Mouse (Mus musculus): ENCODE results near the gene Slain1. TPM values are rescaled to one million over a fixed set of nuclear protein-coding genes. Genes with fewer than 3 reads are reported as not detected.

Slain1 gene
- polyA plus RNA-seq, 1 experiment from 2014 or later = 15.3 TPM

GRCm38 (mm10) chr14:103653800-103654199 lies 3.8 kb downstream of the Slain1 start:
- no peak for DNase-seq (ENCODE audit: low spot score)
- Histone ChIP-seq H3K9me3 (ENCODE audit: control insufficient read depth, low read length) (no peaks in the 10 kb centered on the region), H3K36me3 (ENCODE audit: control insufficient read depth, insufficient read depth, low read length) (no peaks in the 10 kb centered on the region), H3K4me2 (ENCODE audit: low read depth) (no peak overlapping the region), H3K27ac (ENCODE audit: low read depth, low read length) (no peak overlapping the region), H3K4me1 (ENCODE audit: control insufficient read depth, insufficient read depth, low read length) (peaks cover 2% of the 10 kb centered on the region; the same call in 1 of the 2 replicates), H3K4me3 (ENCODE audit: low read depth, low read length) (no peak overlapping the region), H3K27me3 (ENCODE audit: control insufficient read depth, insufficient read depth, low read length) (no peaks in the 10 kb centered on the region), H3K9ac (ENCODE audit: low read length) (no peak overlapping the region)
- 60% methylated on average over 5 of the region's 5 CpGs for WGBS
- no peak for ATAC-seq (ENCODE audit: insufficient read depth, low FRiP score, low TSS enrichment)

DNA sequence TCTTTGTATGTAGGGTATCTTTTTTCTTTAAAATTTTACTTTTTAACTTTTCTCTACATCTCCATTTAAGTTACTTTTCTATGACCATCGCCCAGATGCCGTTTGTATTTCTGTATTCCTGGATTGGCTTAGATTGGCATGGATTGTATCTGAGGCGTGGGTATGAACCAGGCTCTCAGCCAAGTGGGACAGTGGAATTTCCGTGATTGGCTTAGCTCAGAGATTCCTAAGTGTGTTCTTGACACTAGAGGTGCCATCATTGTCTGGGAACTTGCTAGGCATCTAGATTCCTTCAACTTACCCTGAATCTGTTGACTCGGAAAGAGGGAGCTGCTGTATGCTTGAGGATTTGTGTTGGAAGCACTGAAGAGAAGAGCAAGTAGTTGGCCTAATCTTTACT lies 5.4 kb downstream of the Slain1 start:
- Histone ChIP-seq H3K4me2 (ENCODE audit: low read depth) (no peak overlapping the region), H3K9ac (ENCODE audit: low read length) (no peak overlapping the region), H3K4me1 (ENCODE audit: control insufficient read depth, insufficient read depth, low read length) (peaks cover 2% of the 10 kb centered on the region; the same call in 1 of the 2 replicates), H3K27ac (ENCODE audit: low read depth, low read length) (no peak overlapping the region), H3K27me3 (ENCODE audit: control insufficient read depth, insufficient read depth, low read length) (no peaks in the 10 kb centered on the region), H3K4me3 (ENCODE audit: low read depth, low read length) (no peak overlapping the region), H3K9me3 (ENCODE audit: control insufficient read depth, low read length) (no peaks in the 10 kb centered on the region), H3K36me3 (ENCODE audit: control insufficient read depth, insufficient read depth, low read length) (no peaks in the 10 kb centered on the region)
- no peak for DNase-seq (ENCODE audit: low spot score)
- ATAC-seq (ENCODE audit: insufficient read depth, low FRiP score, low TSS enrichment) = no peak
- 80% methylated on average over 5 of the region's 5 CpGs for WGBS

- Histone ChIP-seq H3K9ac (ENCODE audit: low read length) (no peak overlapping the region), H3K27me3 (ENCODE audit: control insufficient read depth, insufficient read depth, low read length) (no peaks in the 10 kb centered on the region), H3K36me3 (ENCODE audit: control insufficient read depth, insufficient read depth, low read length) (no peaks in the 10 kb centered on the region), H3K9me3 (ENCODE audit: control insufficient read depth, low read length) (no peaks in the 10 kb centered on the region), H3K27ac (ENCODE audit: low read depth, low read length) (no peak overlapping the region), H3K4me2 (ENCODE audit: low read depth) (no peak overlapping the region), H3K4me1 (ENCODE audit: control insufficient read depth, insufficient read depth, low read length) (0 out of 2 replicates have a peak, but pooled peaks cover 2% of the 10 kb centered on the region), H3K4me3 (ENCODE audit: low read depth, low read length) (no peak overlapping the region)
- 89% methylated on average over 4 of the region's 4 CpGs for WGBS
- ATAC-seq (ENCODE audit: insufficient read depth, low FRiP score, low TSS enrichment) (no peak), DNase-seq (ENCODE audit: low spot score) (no peak)
These were observed 7.8 kb downstream of the Slain1 start for GRCm38 (mm10) chr14:103657876-103658275.

- WGBS = 76% methylated on average over 7 of the region's 7 CpGs
- Histone ChIP-seq H3K27ac (ENCODE audit: low read depth, low read length) (no peak overlapping the region), H3K4me2 (ENCODE audit: low read depth) (no peak overlapping the region), H3K4me3 (ENCODE audit: low read depth, low read length) (no peak overlapping the region), H3K4me1 (ENCODE audit: control insufficient read depth, insufficient read depth, low read length) (no peaks in the 10 kb centered on the region; the same call in 1 of the 2 replicates), H3K36me3 (ENCODE audit: control insufficient read depth, insufficient read depth, low read length) (no peaks in the 10 kb centered on the region), H3K27me3 (ENCODE audit: control insufficient read depth, insufficient read depth, low read length) (no peaks in the 10 kb centered on the region), H3K9ac (ENCODE audit: low read length) (no peak overlapping the region), H3K9me3 (ENCODE audit: control insufficient read depth, low read length) (no peaks in the 10 kb centered on the region)
- 0 out of 2 replicates have a peak, but pooled peaks have one; percentile 31 for ATAC-seq (ENCODE audit: insufficient read depth, low FRiP score, low TSS enrichment)
- no peak for DNase-seq (ENCODE audit: low spot score)
These were observed 13.0 kb downstream of the Slain1 start for GRCm38 (mm10) chr14:103663026-103663425.

- 76% methylated on average over 4 of the region's 4 CpGs for WGBS
- no peak for ATAC-seq (ENCODE audit: insufficient read depth, low FRiP score, low TSS enrichment)
These were observed 14.4 kb downstream of the Slain1 start for GRCm38 (mm10) chr14:103664391-103664790.

GRCm38 (mm10) chr14:103666347-103666954 lies 16.4 kb downstream of the Slain1 start:
- WGBS = 56% methylated on average over 8 of the region's 8 CpGs
- no peak overlapping the region for H3K4me3 ChIP-seq (ENCODE audit: low read depth, low read length)
- no peaks in the 10 kb centered on the region; the same call in 1 of the 2 replicates for H3K4me1 ChIP-seq (ENCODE audit: control insufficient read depth, insufficient read depth, low read length)
- ATAC-seq (ENCODE audit: insufficient read depth, low FRiP score, low TSS enrichment) (no peak), DNase-seq (ENCODE audit: low spot score) (no peak)
- H3K27me3 ChIP-seq (ENCODE audit: control insufficient read depth, insufficient read depth, low read length) = no peaks in the 10 kb centered on the region
- H3K9me3 ChIP-seq (ENCODE audit: control insufficient read depth, low read length) = no peaks in the 10 kb centered on the region
- no peaks in the 10 kb centered on the region for H3K36me3 ChIP-seq (ENCODE audit: control insufficient read depth, insufficient read depth, low read length)
- H3K9ac ChIP-seq (ENCODE audit: low read length) = no peak overlapping the region
- no peak overlapping the region for H3K4me2 ChIP-seq (ENCODE audit: low read depth)
- H3K27ac ChIP-seq (ENCODE audit: low read depth, low read length) = no peak overlapping the region

More at GRCm38 (mm10) chr14:103664391-103664790, 14.4 kb downstream of the Slain1 start:
- Histone ChIP-seq H3K4me1 (ENCODE audit: control insufficient read depth, insufficient read depth, low read length) (no peaks in the 10 kb centered on the region; the same call in 1 of the 2 replicates), H3K36me3 (ENCODE audit: control insufficient read depth, insufficient read depth, low read length) (no peaks in the 10 kb centered on the region), H3K27ac (ENCODE audit: low read depth, low read length) (no peak overlapping the region), H3K4me3 (ENCODE audit: low read depth, low read length) (no peak overlapping the region), H3K9me3 (ENCODE audit: control insufficient read depth, low read length) (no peaks in the 10 kb centered on the region), H3K4me2 (ENCODE audit: low read depth) (no peak overlapping the region), H3K9ac (ENCODE audit: low read length) (no peak overlapping the region), H3K27me3 (ENCODE audit: control insufficient read depth, insufficient read depth, low read length) (no peaks in the 10 kb centered on the region)
- DNase-seq (ENCODE audit: low spot score) = no peak

DNA sequence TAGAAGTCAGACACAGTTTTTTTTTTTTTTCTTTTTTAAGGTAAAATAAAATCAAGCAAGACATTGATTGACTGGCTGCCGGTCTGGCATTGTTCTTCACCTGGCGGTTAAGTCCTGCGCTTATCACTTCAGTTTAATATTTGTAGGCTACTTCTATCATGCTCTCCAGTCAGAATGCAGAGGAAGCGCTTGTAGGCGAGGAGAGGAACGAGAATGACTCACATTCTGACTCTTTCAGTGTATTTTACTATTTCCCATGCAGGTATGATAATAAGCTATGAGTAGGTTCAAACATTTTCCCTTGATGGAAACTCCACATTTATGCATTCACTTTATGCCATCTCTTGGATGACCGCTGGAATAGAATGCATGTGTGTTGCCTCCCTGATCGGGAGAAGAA lies 17.0 kb downstream of the Slain1 start:
- WGBS = 84% methylated on average over 8 of the region's 8 CpGs
- ATAC-seq (ENCODE audit: insufficient read depth, low FRiP score, low TSS enrichment) = no peak

GRCm38 (mm10) chr14:103679395-103680217 lies 29.6 kb downstream of the Slain1 start:
- H3K4me3 ChIP-seq (ENCODE audit: low read depth, low read length) = no peak overlapping the region
- ATAC-seq (ENCODE audit: insufficient read depth, low FRiP score, low TSS enrichment) = peak; percentile 23; the same call in 1 of the 2 replicates

More for the DNA sequence above, 17.0 kb downstream of the Slain1 start:
- H3K4me1 ChIP-seq (ENCODE audit: control insufficient read depth, insufficient read depth, low read length) = no peaks in the 10 kb centered on the region; the same call in 1 of the 2 replicates
- no peaks in the 10 kb centered on the region for H3K27me3 ChIP-seq (ENCODE audit: control insufficient read depth, insufficient read depth, low read length)
- no peaks in the 10 kb centered on the region for H3K9me3 ChIP-seq (ENCODE audit: control insufficient read depth, low read length)
- no peak for DNase-seq (ENCODE audit: low spot score)
- no peak overlapping the region for H3K27ac ChIP-seq (ENCODE audit: low read depth, low read length)
- H3K4me2 ChIP-seq (ENCODE audit: low read depth) = no peak overlapping the region
- H3K9ac ChIP-seq (ENCODE audit: low read length) = no peak overlapping the region
- no peak overlapping the region for H3K4me3 ChIP-seq (ENCODE audit: low read depth, low read length)
- no peaks in the 10 kb centered on the region for H3K36me3 ChIP-seq (ENCODE audit: control insufficient read depth, insufficient read depth, low read length)

More at GRCm38 (mm10) chr14:103679395-103680217, 29.6 kb downstream of the Slain1 start:
- no peaks in the 10 kb centered on the region for H3K36me3 ChIP-seq (ENCODE audit: control insufficient read depth, insufficient read depth, low read length)
- DNase-seq (ENCODE audit: low spot score) = peak; percentile 28
- peak overlapping the region; percentile 39; the same call in 1 of the 2 replicates for H3K27ac ChIP-seq (ENCODE audit: low read depth, low read length)
- H3K27me3 ChIP-seq (ENCODE audit: control insufficient read depth, insufficient read depth, low read length) = no peaks in the 10 kb centered on the region
- peak overlapping the region; percentile 5; the same call in 1 of the 2 replicates for H3K4me2 ChIP-seq (ENCODE audit: low read depth)
- H3K4me1 ChIP-seq (ENCODE audit: control insufficient read depth, insufficient read depth, low read length) = peaks cover 10% of the 10 kb centered on the region
- no peak overlapping the region for H3K9ac ChIP-seq (ENCODE audit: low read length)
- no peaks in the 10 kb centered on the region for H3K9me3 ChIP-seq (ENCODE audit: control insufficient read depth, low read length)
- 35% methylated on average over 18 of the region's 18 CpGs for WGBS

Measured in neural tube, embryonic 11.5 days (tissue).